Mouse (Mus musculus): Measurements from ENCODE around the gene Sh3bgrl3.

Sh3bgrl3 gene

GRCm38 (mm10) chr4:134078694-134079093, 49.9 kb downstream of the Sh3bgrl3 start:
- ATAC-seq (ENCODE audit: low TSS enrichment), result peak; percentile 58

Data from frontal cortex, adult (tissue).